Mouse (Mus musculus) small intestine, adult 2 months (tissue): ENCODE measurements around the gene Umodl1. TPM values are rescaled to one million over a fixed set of nuclear protein-coding genes. Genes with fewer than 3 reads are reported as not detected.

Source experiments
- H3K27ac ChIP-seq: fragments of 200-500 bp; 2 replicates; pipeline ENCODE4 v1.5.1; 2012; ENCODE audit warnings: low read depth, low read length, control low read depth, inconsistent platforms; ENCODE audit not compliant: insufficient read depth
- H3K27me3 ChIP-seq: fragments of 200-500 bp; 2 replicates; pipeline ENCODE4 v1.6.1; 2012; ENCODE audit warnings: mild to moderate bottlenecking, moderate library complexity, low read length, inconsistent platforms; ENCODE audit not compliant: control insufficient read depth, insufficient read depth
- H3K36me3 ChIP-seq: fragments of 200-500 bp; 2 replicates; pipeline ENCODE4 v1.6.1; 2012; ENCODE audit warnings: mild to moderate bottlenecking, low read length, control low read depth, inconsistent platforms; ENCODE audit not compliant: control insufficient read depth, insufficient read depth
- H3K4me1 ChIP-seq: fragments of 200-500 bp; 2 replicates; pipeline ENCODE4 v1.6.1; 2012; ENCODE audit warnings: low read length, inconsistent platforms, mixed read lengths; ENCODE audit not compliant: control insufficient read depth, insufficient read depth, insufficient read length
- H3K4me3 ChIP-seq: fragments of 200-500 bp; 2 replicates; pipeline ENCODE4 v1.5.1; 2012; ENCODE audit warnings: low read depth, mild to moderate bottlenecking, control low read depth, inconsistent platforms, low read length, moderate library complexity
- CTCF ChIP-seq: fragments of 200-500 bp; IDR thresholded peaks from 2 replicates; pipeline ENCODE4 v1.5.1; 2012; ENCODE audit warnings: low read depth, mild to moderate bottlenecking, control low read depth, inconsistent platforms, low read length, moderate library complexity, mixed read lengths; ENCODE audit not compliant: insufficient replicate concordance, insufficient read length; ENCODE audit errors: extremely low read depth
- POLR2A ChIP-seq: fragments of 200-500 bp; IDR thresholded peaks from 2 replicates; pipeline ENCODE4 v1.6.1; 2012; ENCODE audit warnings: low read depth, mild to moderate bottlenecking, control low read depth, inconsistent platforms, low read length, moderate library complexity
- WGBS: fragments of 180-500 bp; shearing (Covaris S2); methylation state at CpG from one replicate; pipeline ENCODE4 v1.1.7; 2018; 5-methylcytosine and 5-hydroxymethylcytosine counted together
- polyA plus RNA-seq: library from polyadenylated mRNA; depleted of rRNA; stranded (reverse); fragments of >200 nt; gene quantifications from 2 replicates; pipeline ENCODE4 v1.2.3, GENCODE M21; 2012; rRNA removed

Gene Umodl1
- 0.10 TPM in 1 of 2 replicates, not detected in the other for polyA plus RNA-seq

DNA sequence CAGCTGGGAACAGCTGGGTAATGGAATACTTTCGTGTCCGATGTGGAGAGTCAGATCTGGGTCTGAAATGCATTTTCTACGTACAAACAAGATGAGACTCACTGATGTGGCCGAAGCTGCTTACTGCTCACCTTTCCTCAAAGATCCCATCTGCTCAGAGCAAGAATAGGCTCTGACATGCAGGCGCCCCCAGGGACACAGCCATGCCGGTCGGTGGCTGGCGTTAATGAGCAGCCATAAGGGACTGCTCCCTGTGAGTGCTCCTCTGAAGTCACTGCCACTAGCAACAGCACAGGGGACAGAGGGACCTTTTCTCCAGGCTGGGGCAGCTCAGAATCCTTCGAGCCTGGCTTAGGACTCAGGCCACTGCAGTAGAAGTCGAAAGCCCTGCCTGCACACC lies at the start of gene Umodl1:
TSS of gene Umodl1 (plus strand) at position 301 of the 400 bp plus-strand sequence.
- TF ChIP-seq POLR2A: no peak
- TF ChIP-seq CTCF: no peak
- Histone ChIP-seq H3K4me3 (no peak within 1 kb of the TSS), H3K4me1 (no peaks in the 10 kb centered on the region), H3K36me3 (no peaks in the 10 kb centered on the region), H3K27ac (no peak within 1 kb of the TSS), H3K27me3 (no peaks in the 10 kb centered on the region)
- 63% methylated on average over 10 of the region's 10 CpGs for WGBS

DNA sequence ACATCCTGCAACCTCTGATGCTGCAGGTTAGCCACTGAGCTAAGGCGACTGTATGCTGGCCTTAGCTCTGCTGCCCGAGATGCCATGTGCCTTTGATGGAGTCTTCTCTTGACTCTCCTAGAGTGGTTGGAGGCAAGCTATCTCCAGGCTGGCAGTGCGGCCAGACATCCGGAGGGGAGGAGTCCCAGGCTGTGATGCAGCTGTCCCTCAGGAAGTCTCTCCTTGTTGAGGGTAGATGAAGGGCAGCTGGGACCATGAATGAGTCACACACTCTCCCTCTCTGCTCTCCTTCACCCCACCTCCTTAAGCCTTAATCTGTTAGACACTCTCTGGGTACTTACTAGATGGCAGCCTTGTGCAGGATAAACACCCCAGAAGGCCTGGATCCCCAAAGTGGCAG lies 46.9 kb upstream of the Umodl1 start:
- WGBS: 58% methylated on average over 4 of the region's 4 CpGs
- no peak overlapping the region for H3K27ac ChIP-seq
- no peak overlapping the region for H3K4me3 ChIP-seq
- H3K4me1 ChIP-seq: no peaks in the 10 kb centered on the region; the same call in 1 of the 2 replicates
- H3K36me3 ChIP-seq: no peaks in the 10 kb centered on the region
- TF ChIP-seq POLR2A (no peak), CTCF (no peak)
- H3K27me3 ChIP-seq: peaks cover 3% of the 10 kb centered on the region

DNA sequence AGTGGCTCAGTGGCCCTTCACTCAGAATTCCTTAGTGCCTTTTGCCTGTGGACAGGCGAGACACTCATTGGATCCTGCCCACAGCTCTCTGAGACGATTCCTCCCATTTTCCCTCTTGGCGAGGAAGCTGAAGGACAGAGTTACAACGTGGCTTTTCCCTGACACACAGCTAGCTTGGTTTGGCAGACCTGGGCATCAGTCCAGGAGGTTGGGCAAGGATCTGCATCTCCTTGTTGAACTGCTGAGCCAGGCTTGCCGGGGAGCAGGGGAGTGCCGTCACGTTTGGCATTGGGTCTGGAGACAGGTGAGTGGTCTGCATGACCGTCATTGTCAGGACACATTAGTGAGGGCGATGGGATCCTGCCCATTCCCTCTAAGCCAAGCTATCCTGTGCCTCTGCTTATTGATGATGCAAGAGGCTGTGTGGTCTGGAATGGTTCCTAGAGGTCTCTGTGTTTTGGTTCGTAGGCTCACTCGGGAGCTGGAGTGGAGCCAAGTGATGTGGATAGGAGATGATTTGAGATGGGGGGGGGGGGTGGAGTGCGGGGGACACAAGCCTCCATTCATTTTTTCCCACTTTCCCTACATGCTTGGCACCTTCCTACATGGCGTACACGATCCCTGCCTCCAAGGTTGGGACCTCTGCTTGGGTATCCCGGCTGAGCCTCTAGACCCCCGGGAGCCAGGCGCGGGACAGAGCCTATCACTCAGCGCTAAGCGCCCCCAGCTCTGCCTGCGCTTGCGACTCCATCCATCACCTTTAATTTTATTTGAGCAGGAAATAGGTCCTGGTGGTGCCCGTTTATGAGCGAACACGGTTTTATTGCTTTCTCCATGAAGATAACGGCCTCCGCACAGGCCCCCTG lies 43.3 kb upstream of the Umodl1 start:
- Histone ChIP-seq H3K4me3 (no peak overlapping the region), H3K4me1 (no peaks in the 10 kb centered on the region; the same call in 1 of the 2 replicates), H3K36me3 (no peaks in the 10 kb centered on the region), H3K27ac (no peak overlapping the region), H3K27me3 (no peaks in the 10 kb centered on the region; the same call in 1 of the 2 replicates)
- no peak for TF ChIP-seq POLR2A
- TF ChIP-seq CTCF: no peak
- WGBS: 17% methylated on average over 27 of the region's 27 CpGs

DNA sequence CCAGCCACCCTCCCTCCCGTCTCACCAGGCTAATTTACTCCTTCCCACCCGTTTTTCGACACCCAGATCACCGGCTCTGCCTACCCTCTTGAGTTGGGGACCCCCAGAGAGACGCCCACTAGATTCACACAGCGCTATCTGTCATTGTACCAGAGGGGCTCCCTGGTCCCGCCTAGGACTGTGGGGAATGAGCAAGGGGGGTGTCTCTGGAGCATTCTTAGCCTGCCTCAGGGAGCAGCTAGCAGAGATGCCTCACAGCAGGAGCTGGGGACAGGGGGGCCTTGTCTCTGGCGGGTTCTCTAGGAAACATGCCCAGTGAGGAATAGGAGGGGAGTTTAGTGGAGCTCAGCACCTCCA lies 42.7 kb upstream of the Umodl1 start:
- no peaks in the 10 kb centered on the region; the same call in 1 of the 2 replicates for H3K4me1 ChIP-seq
- no peaks in the 10 kb centered on the region; the same call in 1 of the 2 replicates for H3K27me3 ChIP-seq
- H3K36me3 ChIP-seq: no peaks in the 10 kb centered on the region
- H3K27ac ChIP-seq: no peak overlapping the region
- no peak overlapping the region for H3K4me3 ChIP-seq
- 15% methylated on average over 8 of the region's 8 CpGs for WGBS
- TF ChIP-seq CTCF (no peak), POLR2A (no peak)

DNA sequence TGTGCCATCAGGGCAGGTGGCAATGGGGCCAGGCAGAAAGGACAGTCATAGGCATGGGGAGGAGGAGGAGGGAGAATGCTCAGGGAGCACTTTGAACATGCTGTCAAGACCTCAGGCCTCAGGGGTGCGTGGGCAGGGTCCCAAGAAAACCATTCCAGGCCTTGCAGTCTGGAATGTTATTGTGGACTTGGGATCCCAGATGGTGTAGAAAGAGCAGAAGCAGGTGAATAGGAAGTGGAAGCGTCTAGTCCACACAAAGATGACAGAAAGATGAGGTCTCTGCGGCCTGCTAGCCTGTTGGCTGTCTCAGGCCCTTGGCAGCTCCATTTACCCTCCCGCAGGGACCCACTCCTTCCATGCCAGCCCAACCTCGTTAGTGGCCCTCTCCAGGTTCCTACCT lies 41.9 kb upstream of the Umodl1 start:
- 31% methylated on average over 5 of the region's 5 CpGs for WGBS
- Histone ChIP-seq H3K27ac (no peak overlapping the region), H3K36me3 (no peaks in the 10 kb centered on the region), H3K4me3 (no peak overlapping the region), H3K4me1 (no peaks in the 10 kb centered on the region; the same call in 1 of the 2 replicates), H3K27me3 (no peaks in the 10 kb centered on the region; the same call in 1 of the 2 replicates)
- no peak for TF ChIP-seq CTCF
- TF ChIP-seq POLR2A: no peak

DNA sequence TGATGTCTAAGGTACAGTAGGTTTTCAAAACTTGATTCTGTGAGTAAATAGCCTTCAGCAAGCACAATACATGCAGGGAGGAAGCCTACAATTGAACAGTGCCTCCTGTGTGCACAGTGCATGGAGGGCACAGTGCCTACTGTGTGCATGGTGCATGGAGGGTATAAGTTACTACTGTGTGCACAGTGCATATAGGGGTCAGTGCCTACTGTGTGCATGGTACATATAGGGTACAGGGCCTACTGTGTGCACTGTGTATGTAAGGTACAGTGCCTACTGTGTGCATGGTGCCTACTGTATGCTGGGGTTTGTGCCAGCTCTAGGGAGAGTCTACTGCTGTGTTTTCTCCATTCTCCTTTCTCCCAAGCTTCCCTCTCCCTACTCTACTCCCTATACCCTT lies 40.2 kb upstream of the Umodl1 start:
- no peaks in the 10 kb centered on the region; the same call in 1 of the 2 replicates for H3K27me3 ChIP-seq
- no peaks in the 10 kb centered on the region for H3K36me3 ChIP-seq
- no peak overlapping the region for H3K27ac ChIP-seq
- H3K4me1 ChIP-seq: no peaks in the 10 kb centered on the region; the same call in 1 of the 2 replicates
- TF ChIP-seq POLR2A (no peak), CTCF (no peak)
- H3K4me3 ChIP-seq: no peak overlapping the region

DNA sequence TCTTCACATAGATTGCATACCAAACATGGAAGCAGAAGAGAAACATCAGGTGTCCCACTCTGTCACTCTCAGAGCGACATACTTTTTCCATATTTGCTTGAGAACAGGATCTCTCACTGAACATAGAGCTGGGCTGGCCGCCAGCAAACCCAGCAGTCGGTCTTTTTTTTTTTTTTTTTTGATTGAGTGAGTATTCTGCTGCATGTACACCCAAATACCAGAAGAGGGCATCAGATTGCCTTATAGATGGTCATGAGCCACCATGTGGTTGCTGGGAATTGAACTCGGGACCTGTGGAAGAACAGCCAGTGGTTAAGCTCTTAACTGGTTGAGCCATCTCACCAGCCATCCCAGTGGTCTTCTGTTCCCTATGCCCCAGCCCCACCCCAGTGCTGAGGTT lies 30.9 kb upstream of the Umodl1 start:
- Histone ChIP-seq H3K27ac (no peak overlapping the region), H3K36me3 (no peaks in the 10 kb centered on the region), H3K4me3 (no peak overlapping the region), H3K27me3 (no peaks in the 10 kb centered on the region), H3K4me1 (no peaks in the 10 kb centered on the region)
- WGBS: 38% methylated on average over 4 of the region's 4 CpGs
- no peak for TF ChIP-seq CTCF
- no peak for TF ChIP-seq POLR2A
